Mouse (Mus musculus) left cerebral cortex, adult 11 months (tissue): ENCODE results near the gene Fabp6.

Source experiments
- DNase-seq: peaks from one replicate; pipeline ENCODE4 v3.0.0; 2022; ENCODE audit warnings: low spot score

Fabp6 gene

DNA sequence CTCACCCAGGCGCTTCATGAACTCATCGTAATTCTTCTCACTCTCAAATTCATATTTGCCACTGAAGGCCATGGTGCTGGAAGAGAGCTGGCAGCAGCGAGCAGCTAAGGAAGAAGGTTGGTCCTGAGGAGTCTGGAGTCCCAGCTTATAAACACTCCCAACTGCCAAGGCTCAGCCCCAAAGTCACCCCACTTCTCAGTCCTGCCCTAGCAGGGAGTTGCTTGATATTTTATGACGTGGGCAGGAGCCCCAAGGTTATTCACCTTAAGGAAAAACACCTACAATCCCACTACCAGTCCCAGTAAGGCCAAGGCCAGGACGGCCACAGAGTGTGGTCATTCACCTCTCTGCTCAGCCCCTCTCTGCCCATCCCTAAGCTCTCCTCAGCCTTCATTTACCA, at the start of gene Fabp6:
Gene Fabp6 (minus strand): TSS at position 101 of the 400 bp plus-strand sequence.
- no peak for DNase-seq

DNA sequence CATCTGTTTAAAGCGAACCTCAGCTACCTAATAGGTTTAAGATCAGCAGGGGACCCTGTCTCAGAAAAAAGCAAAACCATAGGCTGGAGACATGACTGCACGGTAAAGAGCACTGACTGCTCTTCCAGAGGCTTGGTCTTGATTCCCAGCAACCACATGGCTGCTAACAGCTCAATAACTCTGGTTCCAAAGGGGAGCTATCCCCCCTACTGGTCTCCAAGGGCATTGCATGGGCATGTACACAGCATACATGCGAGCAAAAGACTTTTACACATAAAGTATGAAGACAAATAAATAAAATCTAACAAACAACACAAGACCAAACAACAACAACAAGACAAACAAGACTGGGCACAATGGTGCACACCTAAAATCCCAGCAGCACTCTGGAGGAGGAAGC, 43.9 kb upstream of the Fabp6 start:
- no peak for DNase-seq

DNA sequence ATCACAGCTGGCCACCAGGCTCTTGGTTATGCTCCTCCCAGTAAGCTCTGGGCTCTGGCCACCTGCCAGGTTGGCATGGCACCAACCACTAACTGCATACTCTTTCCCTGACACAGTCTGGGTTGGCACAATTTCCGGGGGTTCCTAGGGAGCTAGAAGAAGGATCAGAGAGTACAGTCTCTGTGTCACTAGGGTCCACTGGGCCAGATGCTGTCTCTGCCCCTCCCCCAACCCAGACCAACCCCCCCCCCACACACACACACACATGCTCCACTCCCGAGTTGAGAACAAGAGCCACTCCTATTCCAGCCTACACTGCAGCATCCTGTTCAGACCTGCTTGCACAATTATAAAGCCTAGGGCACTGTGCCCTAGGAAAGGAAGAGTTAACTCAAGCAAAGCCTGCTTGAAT, 41.8 kb upstream of the Fabp6 start:
- DNase-seq = no peak

- DNase-seq = no peak
Measured at GRCm38 (mm10) chr11:43638486-43638885, 37.1 kb upstream of the Fabp6 start.

DNA sequence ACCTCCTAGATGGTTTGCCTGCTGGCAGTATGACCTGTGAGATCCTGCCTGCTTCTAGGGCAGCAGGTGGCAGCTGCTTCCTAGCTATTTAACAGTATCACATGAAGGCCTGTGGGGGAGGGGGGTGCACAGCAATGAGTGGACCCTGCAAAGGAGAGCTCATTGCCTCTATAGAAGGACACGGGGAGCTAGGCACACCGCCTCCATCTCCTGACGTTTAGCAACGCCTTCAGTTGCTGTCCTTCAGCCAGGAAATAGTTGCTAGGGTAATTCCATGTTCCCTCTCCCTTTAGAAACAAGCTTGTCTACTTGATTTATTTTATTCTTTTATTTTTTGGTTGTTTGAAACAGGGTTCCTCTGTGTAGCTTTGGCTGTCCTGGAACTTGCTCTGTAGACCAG, 35.4 kb upstream of the Fabp6 start:
- DNase-seq = no peak

GRCm38 (mm10) chr11:43633658-43634401, 32.5 kb upstream of the Fabp6 start:
- DNase-seq = no peak

GRCm38 (mm10) chr11:43633165-43633564, 31.8 kb upstream of the Fabp6 start:
- DNase-seq = no peak

DNA sequence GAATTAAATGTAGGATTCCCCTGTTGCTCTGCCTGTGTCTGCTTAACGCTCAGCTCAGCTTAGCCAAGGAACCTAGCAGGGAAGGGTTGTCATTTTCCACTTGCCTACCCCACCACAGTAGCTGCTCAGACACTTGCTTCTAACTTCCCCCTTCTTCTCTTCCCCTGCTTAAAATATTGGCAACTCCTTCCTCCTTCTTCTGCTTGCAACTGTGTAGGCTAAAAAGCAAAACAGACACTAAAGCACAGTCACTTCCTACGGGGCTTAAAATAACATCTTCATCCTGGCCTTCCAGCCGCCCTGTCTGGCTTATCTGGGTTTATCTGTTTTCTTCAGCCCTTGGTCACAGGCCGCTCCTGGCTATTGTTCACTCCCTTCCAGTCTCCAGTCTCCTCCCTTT, 31.2 kb upstream of the Fabp6 start:
- DNase-seq = no peak

- no peak for DNase-seq
Measured at GRCm38 (mm10) chr11:43631645-43632044, 30.3 kb upstream of the Fabp6 start.

- DNase-seq = no peak
Measured at GRCm38 (mm10) chr11:43626927-43627645, 25.7 kb upstream of the Fabp6 start.

- no peak for DNase-seq
Measured at GRCm38 (mm10) chr11:43626300-43626926, 25.1 kb upstream of the Fabp6 start.

- DNase-seq = no peak
Measured at GRCm38 (mm10) chr11:43624341-43624740, 23.0 kb upstream of the Fabp6 start.

DNA sequence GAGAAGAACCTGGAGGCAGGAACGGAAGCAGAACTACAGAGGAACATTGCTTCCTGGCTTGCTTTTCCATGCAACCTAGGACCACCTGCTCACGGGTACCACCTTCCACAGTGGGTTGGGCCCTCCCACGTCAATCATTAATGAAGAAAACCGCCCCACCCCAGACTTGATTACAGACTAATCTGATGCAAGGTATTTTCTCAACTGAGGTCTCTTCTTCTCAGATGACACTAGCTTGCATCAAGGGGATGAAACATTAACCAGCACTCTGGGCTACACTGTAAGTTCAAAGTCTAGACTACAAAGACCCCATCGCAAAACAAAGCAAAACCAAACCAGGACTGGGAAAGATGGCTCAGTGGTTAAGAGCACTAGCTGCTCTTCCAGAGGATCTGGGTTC, 20.4 kb upstream of the Fabp6 start:
- no peak for DNase-seq

DNA sequence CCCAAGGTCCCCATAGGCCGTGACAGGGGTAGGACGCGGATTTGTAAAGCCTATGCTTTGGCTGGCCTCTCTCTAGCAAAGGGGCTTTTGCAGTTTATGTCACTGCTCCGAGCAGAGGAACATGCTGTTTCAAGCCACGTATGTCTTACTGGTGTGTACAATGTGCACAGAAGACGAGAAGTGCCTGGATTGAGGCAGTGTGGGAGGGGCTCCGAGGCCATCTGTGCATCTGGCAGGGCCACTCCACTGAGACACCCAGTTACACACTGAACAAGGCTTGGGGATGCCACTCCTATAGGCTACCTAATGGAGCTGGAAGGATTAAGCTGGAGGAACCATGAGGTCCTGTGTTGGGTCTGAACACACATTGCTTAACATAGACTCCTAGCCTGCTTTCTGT, 17.1 kb upstream of the Fabp6 start:
- no peak for DNase-seq

DNA sequence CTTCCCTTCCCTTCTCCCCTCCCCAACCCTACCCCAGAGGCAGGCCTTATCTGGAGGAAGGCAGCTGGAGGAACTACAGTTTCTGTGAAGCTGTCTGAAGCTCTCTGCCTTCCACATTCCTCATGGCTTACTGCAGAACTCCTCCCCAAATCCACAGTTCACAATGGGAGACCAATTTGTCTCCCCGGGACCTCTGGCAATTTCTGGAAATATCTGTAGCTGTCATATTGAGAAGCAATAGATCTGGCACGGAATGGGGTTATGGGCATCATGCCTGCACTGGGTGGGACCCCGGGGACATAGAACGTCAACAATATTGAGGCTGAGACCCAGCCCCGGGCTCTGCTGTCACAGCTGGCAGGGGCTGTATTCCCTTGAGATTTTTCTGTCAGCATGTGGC, 16.6 kb upstream of the Fabp6 start:
- DNase-seq = no peak

- DNase-seq = peak; percentile 80
Measured at GRCm38 (mm10) chr11:43612834-43613488, 11.6 kb upstream of the Fabp6 start.

DNA sequence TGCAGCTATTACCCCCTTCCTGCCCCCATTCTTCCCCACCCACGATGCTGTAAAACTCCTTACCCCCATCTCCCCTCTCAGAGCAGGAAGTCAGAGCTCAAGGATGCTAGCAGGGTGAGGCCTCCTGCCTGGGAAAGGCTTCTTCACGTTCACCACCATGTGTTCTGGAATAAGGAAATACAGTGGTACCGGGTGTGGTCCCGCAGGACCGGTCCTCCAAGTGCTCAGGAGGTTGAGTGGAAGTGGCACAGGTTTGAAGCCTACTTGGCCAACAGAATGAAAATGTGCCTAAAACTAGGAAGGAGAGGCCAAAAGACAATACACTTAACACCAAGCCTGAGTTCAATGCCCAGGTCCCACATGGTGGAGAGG, 9.3 kb upstream of the Fabp6 start:
- no peak for DNase-seq

- no peak for DNase-seq
Measured at GRCm38 (mm10) chr11:43610006-43610661, 8.8 kb upstream of the Fabp6 start.

DNA sequence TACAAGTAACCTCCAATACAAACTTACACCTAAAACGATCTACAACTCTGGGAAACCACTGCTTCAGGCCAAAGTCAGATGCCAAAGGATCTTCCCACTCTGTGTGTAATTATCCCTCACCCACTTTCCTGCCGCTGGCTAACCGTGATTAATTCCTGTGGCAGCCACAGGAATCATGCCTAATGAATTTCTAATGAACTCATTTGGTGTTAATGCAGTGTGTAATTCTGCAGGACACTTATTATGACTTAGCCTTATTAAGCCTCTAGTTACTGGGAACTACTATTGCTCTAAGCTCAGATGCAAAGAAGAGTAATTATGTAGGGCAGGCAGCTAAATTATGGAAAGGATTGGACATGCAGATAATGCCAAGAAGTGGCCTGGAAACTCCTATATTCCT, 7.1 kb upstream of the Fabp6 start:
- DNase-seq = no peak

DNA sequence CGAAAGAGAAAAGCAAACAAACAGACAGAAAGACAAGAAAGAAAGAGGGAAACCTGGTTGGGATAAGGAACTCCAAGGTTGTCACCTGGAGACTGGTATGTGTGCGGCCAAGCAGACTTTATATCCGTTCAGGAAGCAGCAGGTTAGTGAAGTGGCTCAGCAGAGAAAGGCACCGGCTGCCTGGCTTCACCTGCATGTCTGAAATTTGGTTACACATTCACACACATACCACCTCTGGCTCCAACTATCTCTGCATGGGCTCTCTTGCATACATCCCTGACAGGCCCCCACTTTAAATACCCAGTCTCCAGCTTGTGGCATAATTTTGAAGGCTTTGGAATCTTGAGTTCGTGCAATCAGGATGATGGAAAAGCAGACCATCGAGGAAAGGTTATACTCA, 4.5 kb upstream of the Fabp6 start:
- DNase-seq = no peak

- no peak for DNase-seq
Measured at GRCm38 (mm10) chr11:43604891-43605290, 3.6 kb upstream of the Fabp6 start.

- DNase-seq = no peak
Measured at GRCm38 (mm10) chr11:43604207-43604606, 2.9 kb upstream of the Fabp6 start.
